ENCODE assay signal across 26 mouse cellular contexts in genomic region chr10:123100584-123100983, GRCm38 (mm10). TPM values are rescaled to one million over a fixed set of nuclear protein-coding genes. Genes with fewer than 3 reads are reported as not detected.
A peak's percentile ranks its signal among the peaks of the same experiment; 100 is the strongest.
DNase-seq lines count a peak whose midpoint lies in the region; ATAC-seq and TF ChIP-seq lines count a peak whose summit lies in the region.
"Had no signal": no experiment of that assay in that cellular context is flagged by ENCODE, and none has a peak within 500 bp of the region (broad histone marks: within the 10 kb centered on the region; RNA-seq: fewer than 3 reads in every experiment).

No protein-coding gene starts in this region.

- H3K4me3 ChIP-seq in kidney, embryonic 15.5 days (replicated peaks), result no peak overlapping the region
- H3K4me3 ChIP-seq: embryonic facial prominence, embryonic 12.5 days; embryonic facial prominence, embryonic 15.5 days; heart, adult 2 months; heart, embryonic 10.5 days; heart, embryonic 13.5 days had no signal

- TF ChIP-seq CTCF in Patski (IDR thresholded peaks at IDR 0.05), result no peak

- H3K9ac ChIP-seq in kidney, embryonic 15.5 days, result no peak overlapping the region
- H3K9ac ChIP-seq: embryonic facial prominence, embryonic 12.5 days; embryonic facial prominence, embryonic 15.5 days; forebrain, postnatal 0 days; heart, embryonic 13.5 days; hindbrain, embryonic 14.5 days had no signal

- no peak overlapping the region for H3K27ac ChIP-seq in kidney, embryonic 15.5 days
- H3K27ac ChIP-seq: embryonic facial prominence, embryonic 12.5 days; embryonic facial prominence, embryonic 15.5 days; heart, adult 2 months; heart, embryonic 10.5 days; heart, embryonic 13.5 days; hindbrain, embryonic 14.5 days; hindbrain, postnatal 0 days had no signal

- no peaks in the 10 kb centered on the region for H3K36me3 ChIP-seq in kidney, embryonic 15.5 days
- H3K36me3 ChIP-seq: embryonic facial prominence, embryonic 12.5 days; embryonic facial prominence, embryonic 15.5 days; heart, embryonic 10.5 days; heart, embryonic 13.5 days had no signal

- H3K27me3 ChIP-seq in kidney, embryonic 15.5 days, result no peaks in the 10 kb centered on the region
- no peaks in the 10 kb centered on the region for H3K27me3 ChIP-seq in Patski
- H3K27me3 ChIP-seq: embryonic facial prominence, embryonic 12.5 days; embryonic facial prominence, embryonic 15.5 days; heart, embryonic 13.5 days had no signal

- 0 out of 2 replicates have a peak, but pooled peaks have one; percentile 52 for ATAC-seq in kidney, embryonic 15.5 days (replicated peaks; ENCODE audit: low FRiP score)
- ATAC-seq in Patski, result peak; percentile 57
- 0 out of 2 replicates have a peak, but pooled peaks have one; percentile 36 for ATAC-seq in common myeloid progenitor, adult 5-6 weeks (replicated peaks; ENCODE audit: low read depth, poor library complexity, severe bottlenecking)
- ATAC-seq: activated CD4-positive, CD25-positive, alpha-beta regulatory T cell, adult 4 months; CD4-positive, CD25-positive, alpha-beta regulatory T cell, adult 4 months; forebrain, embryonic 14.5 days; forebrain, postnatal 0 days; hindbrain, postnatal 0 days had no signal

- no peak overlapping the region for H3K4me2 ChIP-seq in kidney, embryonic 15.5 days
- H3K4me2 ChIP-seq: embryonic facial prominence, embryonic 12.5 days; embryonic facial prominence, embryonic 15.5 days; heart, embryonic 13.5 days; hindbrain, embryonic 14.5 days had no signal

- WGBS in kidney, embryonic 15.5 days, result 65% methylated on average over 2 of the region's 2 CpGs

- CTCF ChIA-PET in Patski (lab: Charles Lee), result interaction anchor here (1.2 to 1.7 kb wide), 3 partner anchors 10 to 15 kb away, joined by 3 to 7 read pairs (median 4); no protein-coding TSS in a partner anchor

- in situ Hi-C loops in Patski (cut with MboI; ENCODE audit: low pct_unique_long_range_greater_than_20kb), result no loop called here

- no peaks in the 10 kb centered on the region for H3K4me1 ChIP-seq in kidney, embryonic 15.5 days
- H3K4me1 ChIP-seq: embryonic facial prominence, embryonic 12.5 days; embryonic facial prominence, embryonic 15.5 days; heart, embryonic 10.5 days had no signal

- no peak for DNase-seq in kidney, adult 11 months
- peak; percentile 13 for DNase-seq in kidney, postnatal 14 days
- no peak for DNase-seq in kidney, postnatal 10 days
- DNase-seq in Patski (ENCODE audit: low read depth, low spot score), result no peak
- DNase-seq: adrenal gland, postnatal 10 days; adrenal gland, postnatal 36 days; cerebellum, adult 18-20 months; cerebellum, adult 9-10 months; cerebellum, postnatal 14 days; forebrain, postnatal 0 days; gastrocnemius, postnatal 10 days; gastrocnemius, postnatal 36 days; heart, adult 2 months; heart, postnatal 14 days; heart, postnatal 4 days had no signal

- no peaks in the 10 kb centered on the region for H3K9me3 ChIP-seq in kidney, embryonic 15.5 days (replicated peaks)
- H3K9me3 ChIP-seq: embryonic facial prominence, embryonic 12.5 days; embryonic facial prominence, embryonic 15.5 days; heart, embryonic 10.5 days; heart, embryonic 13.5 days had no signal

- POLR2A ChIA-PET in Patski (lab: Charles Lee), result no interaction called here

RNA-seq across cellular contexts. Expression of gene Mon2, which starts 24.3 kb away (rescaled TPM):
- 24.3 and 24.6 TPM in 2 replicates for polyA plus RNA-seq in kidney, embryonic 15.5 days (2015; fragmentation: Nextera tagmentation; extraction: Ambion mirVana)
- polyA plus RNA-seq in Patski (2021), result 66.9 TPM
- 34.9 and 38.1 TPM in 2 replicates for total RNA-seq in common myeloid progenitor, adult 5-6 weeks (2017)
